Mouse (Mus musculus) midbrain, postnatal 0 days (tissue): ENCODE results near the gene Olfr1311. TPM values are rescaled to one million over a fixed set of nuclear protein-coding genes. Genes with fewer than 3 reads are reported as not detected.
"Not testable (repeated sequence)": the region's sequence is repeated elsewhere in the genome, so short reads cannot be mapped to it uniquely, and the experiment has no call there.

Source experiments
- ATAC-seq: fragments of 200-750 bp; cut with Nextera tagmentation; 2 replicates; pipeline ENCODE4 v1.8.0; 2017; ENCODE audit warnings: moderate number of reproducible peaks, mild to moderate bottlenecking, moderate TSS enrichment, moderate library complexity; ENCODE audit not compliant: low FRiP score
- DNase-seq: peaks from one replicate; pipeline ENCODE4 v3.0.0-alpha.2; 2015; ENCODE audit warnings: low spot score
- H3K27ac ChIP-seq: fragments of 300-500 bp; sonication (generic); 2 replicates; pipeline ENCODE4 v1.5.1; 2014; ENCODE audit warnings: low read depth, mild to moderate bottlenecking, low read length, mixed read lengths
- H3K27me3 ChIP-seq: fragments of 300-500 bp; sonication (generic); 2 replicates; pipeline ENCODE4 v1.6.1; 2014; ENCODE audit warnings: low read length, control low read depth, mixed read lengths; ENCODE audit not compliant: insufficient read depth
- H3K36me3 ChIP-seq: fragments of 300-500 bp; sonication (generic); 2 replicates; pipeline ENCODE4 v1.6.1; 2014; ENCODE audit warnings: low read length, control low read depth, mixed read lengths; ENCODE audit not compliant: insufficient read depth
- H3K4me1 ChIP-seq: fragments of 300-500 bp; sonication (generic); 2 replicates; pipeline ENCODE4 v1.6.1; 2014; ENCODE audit warnings: mild to moderate bottlenecking, control low read depth, antibody characterized with exemption, low read length, mixed read lengths; ENCODE audit not compliant: insufficient read depth
- H3K4me2 ChIP-seq: fragments of 300-500 bp; sonication (generic); 2 replicates; pipeline ENCODE4 v1.6.1; 2014; ENCODE audit warnings: low read depth, mild to moderate bottlenecking, low read length, mixed read lengths; ENCODE audit not compliant: poor library complexity, severe bottlenecking
- H3K4me3 ChIP-seq: fragments of 300-500 bp; sonication (generic); 2 replicates; pipeline ENCODE4 v1.5.1; 2014; ENCODE audit warnings: low read depth, mild to moderate bottlenecking, low read length, moderate library complexity
- H3K9ac ChIP-seq: fragments of 300-500 bp; sonication (generic); replicated peaks from 2 replicates; pipeline ENCODE4 v1.6.1; 2014; ENCODE audit warnings: mild to moderate bottlenecking, low read length, moderate library complexity, mixed read lengths; ENCODE audit not compliant: poor library complexity, severe bottlenecking
- H3K9me3 ChIP-seq: fragments of 300-500 bp; sonication (generic); 2 replicates; pipeline ENCODE4 v1.6.1; 2016; ENCODE audit warnings: low read length, control low read depth
- CTCF ChIP-seq: IDR thresholded peaks from 2 replicates; pipeline ENCODE4 v1.5.1; 2016; ENCODE audit warnings: antibody characterized with exemption, mild to moderate bottlenecking
- WGBS: fragments of 180-500 bp; shearing (Covaris S2); extraction: QIAGEN DNeasy Blood & Tissue Kit; methylation state at CpG from one replicate; pipeline ENCODE4 v1.1.7; 2014; 5-methylcytosine and 5-hydroxymethylcytosine counted together
- polyA plus RNA-seq: library from polyadenylated mRNA; unstranded; fragments of >200 nt; fragmentation: Nextera tagmentation; extraction: Ambion mirVana; gene quantifications from 2 replicates; pipeline ENCODE4 v1.2.1, GENCODE M21; 2015
- total RNA-seq: library from RNA; depleted of rRNA; stranded (reverse); fragments of >200 nt; gene quantifications from 2 replicates; pipeline ENCODE4 v1.2.3, GENCODE M21; 2014; rRNA removed

Olfr1311 gene
- not detected in 2 replicates for total RNA-seq
- polyA plus RNA-seq, result not detected in 2 replicates

GRCm38 (mm10) chr2:112024312-112024711 lies at the start of gene Olfr1311:
TSS of gene Olfr1311 (minus strand) at chr2:112024412.
- Histone ChIP-seq H3K36me3 (no peaks in the 10 kb centered on the region), H3K9me3 (no peaks in the 10 kb centered on the region), H3K4me1 (no peaks in the 10 kb centered on the region), H3K4me2 (no peak within 1 kb of the TSS), H3K4me3 (no peak within 1 kb of the TSS), H3K9ac (no peak within 1 kb of the TSS), H3K27ac (no peak within 1 kb of the TSS), H3K27me3 (no peaks in the 10 kb centered on the region)
- DNase-seq, result no peak
- ATAC-seq, result no peak
- 94% methylated on average over 2 of the region's 2 CpGs for WGBS
- TF ChIP-seq CTCF, result no peak

GRCm38 (mm10) chr2:112050138-112050537 lies 25.9 kb upstream of the Olfr1311 start, which contains the start of gene Olfr1312:
TSS of gene Olfr1312 (minus strand) at chr2:112050238.
- ATAC-seq, result no peak
- TF ChIP-seq CTCF, result no peak
- H3K4me3 ChIP-seq, result no peak within 1 kb of the TSS
- 24% methylated on average over 1 of the region's 1 CpGs for WGBS
- DNase-seq, result no peak
- no peaks in the 10 kb centered on the region for H3K27me3 ChIP-seq
- no peak within 1 kb of the TSS for H3K27ac ChIP-seq
- H3K9me3 ChIP-seq, result no peaks in the 10 kb centered on the region
- H3K4me2 ChIP-seq, result no peak within 1 kb of the TSS
- no peaks in the 10 kb centered on the region for H3K36me3 ChIP-seq
- no peak within 1 kb of the TSS for H3K9ac ChIP-seq
- H3K4me1 ChIP-seq, result no peaks in the 10 kb centered on the region

- H3K27ac ChIP-seq, ATAC-seq, H3K9me3 ChIP-seq, H3K4me1 ChIP-seq, DNase-seq, H3K36me3 ChIP-seq, H3K4me2 ChIP-seq, H3K9ac ChIP-seq, H3K4me3 ChIP-seq, H3K27me3 ChIP-seq: not testable (repeated sequence)
- WGBS, result 53% methylated on average over 6 of the region's 6 CpGs
These were observed 2.8 kb upstream of the Olfr1311 start for GRCm38 (mm10) chr2:112026971-112027370.

- WGBS, result 78% methylated on average over 3 of the region's 3 CpGs
- ATAC-seq, result no peak
- Histone ChIP-seq H3K36me3 (no peaks in the 10 kb centered on the region), H3K4me1 (no peaks in the 10 kb centered on the region), H3K9ac (no peak overlapping the region), H3K27me3 (no peaks in the 10 kb centered on the region), H3K9me3 (no peaks in the 10 kb centered on the region), H3K4me3 (no peak overlapping the region), H3K4me2 (no peak overlapping the region), H3K27ac (no peak overlapping the region)
- TF ChIP-seq CTCF, result no peak
- DNase-seq, result no peak
These were observed 9.3 kb downstream of the Olfr1311 start for GRCm38 (mm10) chr2:112014900-112015299.

GRCm38 (mm10) chr2:112012608-112013007 lies 11.6 kb downstream of the Olfr1311 start, which contains the start of gene Olfr1310:
TSS of gene Olfr1310 (minus strand) at chr2:112012708.
- Histone ChIP-seq H3K36me3 (no peaks in the 10 kb centered on the region), H3K9me3 (no peaks in the 10 kb centered on the region), H3K4me1 (no peaks in the 10 kb centered on the region), H3K4me3 (no peak within 1 kb of the TSS), H3K4me2 (no peak within 1 kb of the TSS), H3K27ac (no peak within 1 kb of the TSS), H3K27me3 (no peaks in the 10 kb centered on the region), H3K9ac (no peak within 1 kb of the TSS)
- no peak for ATAC-seq
- no peak for DNase-seq
- TF ChIP-seq CTCF, result no peak

GRCm38 (mm10) chr2:111990181-111990580 lies 34.0 kb downstream of the Olfr1311 start, which contains the start of gene Olfr1309:
TSS of gene Olfr1309 (minus strand) at chr2:111990281.
- no peak for TF ChIP-seq CTCF
- H3K27ac ChIP-seq, result no peak within 1 kb of the TSS
- ATAC-seq (no peak), DNase-seq (no peak)
- H3K4me1 ChIP-seq, result no peaks in the 10 kb centered on the region
- no peaks in the 10 kb centered on the region for H3K36me3 ChIP-seq
- no peaks in the 10 kb centered on the region for H3K27me3 ChIP-seq
- WGBS, result 67% methylated on average over 1 of the region's 1 CpGs
- H3K9me3 ChIP-seq, result no peaks in the 10 kb centered on the region
- no peak within 1 kb of the TSS for H3K9ac ChIP-seq
- H3K4me2 ChIP-seq, result no peak within 1 kb of the TSS
- H3K4me3 ChIP-seq, result no peak within 1 kb of the TSS

Other genes starting within 250 kb of the Olfr1311 start
- not detected in 2 replicates for gene Olfr1302, start 247.0 kb downstream of the Olfr1311 start, total RNA-seq
- not detected in 2 replicates for gene Olfr1302, start 247.0 kb downstream of the Olfr1311 start, polyA plus RNA-seq
- gene Olfr1303, start 204.1 kb downstream of the Olfr1311 start, total RNA-seq, result not detected in 2 replicates
- not detected in 2 replicates for gene Olfr1303, start 204.1 kb downstream of the Olfr1311 start, polyA plus RNA-seq
- gene Olfr1305, start 147.3 kb downstream of the Olfr1311 start, total RNA-seq, result 0.27 TPM in 1 of 2 replicates, not detected in the other
- not detected in 2 replicates for gene Olfr1305, start 147.3 kb downstream of the Olfr1311 start, polyA plus RNA-seq
- not detected in 2 replicates for gene Olfr1306, start 108.1 kb downstream of the Olfr1311 start, total RNA-seq
- gene Olfr1306, start 108.1 kb downstream of the Olfr1311 start, polyA plus RNA-seq, result not detected in 2 replicates
- 0.47 TPM in 1 of 2 replicates, not detected in the other for gene Olfr1307, start 75.0 kb downstream of the Olfr1311 start, total RNA-seq
- gene Olfr1307, start 75.0 kb downstream of the Olfr1311 start, polyA plus RNA-seq, result not detected in 2 replicates
- gene Olfr1308, start 59.5 kb downstream of the Olfr1311 start, total RNA-seq, result not detected in 2 replicates
- not detected in 2 replicates for gene Olfr1308, start 59.5 kb downstream of the Olfr1311 start, polyA plus RNA-seq
- not detected in 2 replicates for gene Olfr1309, start 34.1 kb downstream of the Olfr1311 start, total RNA-seq
- gene Olfr1309, start 34.1 kb downstream of the Olfr1311 start, polyA plus RNA-seq, result not detected in 2 replicates
- gene Olfr1310, start 11.7 kb downstream of the Olfr1311 start, total RNA-seq, result not detected in 2 replicates
- not detected in 2 replicates for gene Olfr1310, start 11.7 kb downstream of the Olfr1311 start, polyA plus RNA-seq
- gene Olfr1312, start 25.8 kb upstream of the Olfr1311 start, total RNA-seq, result not detected in 2 replicates
- gene Olfr1312, start 25.8 kb upstream of the Olfr1311 start, polyA plus RNA-seq, result not detected in 2 replicates
- gene Olfr1313, start 53.4 kb upstream of the Olfr1311 start, total RNA-seq, result not detected in 2 replicates
- gene Olfr1313, start 53.4 kb upstream of the Olfr1311 start, polyA plus RNA-seq, result not detected in 2 replicates
- gene Olfr1314, start 72.4 kb upstream of the Olfr1311 start, total RNA-seq, result not detected in 2 replicates
- not detected in 2 replicates for gene Olfr1314, start 72.4 kb upstream of the Olfr1311 start, polyA plus RNA-seq
- not detected in 2 replicates for gene Olfr1315-ps1, start 91.0 kb upstream of the Olfr1311 start, total RNA-seq
- not detected in 2 replicates for gene Olfr1315-ps1, start 91.0 kb upstream of the Olfr1311 start, polyA plus RNA-seq
- gene Olfr1316, start 110.6 kb upstream of the Olfr1311 start, total RNA-seq, result 0.16 TPM in 1 of 2 replicates, not detected in the other
- not detected in 2 replicates for gene Olfr1316, start 110.6 kb upstream of the Olfr1311 start, polyA plus RNA-seq
- gene Olfr1317, start 115.9 kb upstream of the Olfr1311 start, total RNA-seq, result not detected in 2 replicates
- not detected in 2 replicates for gene Olfr1317, start 115.9 kb upstream of the Olfr1311 start, polyA plus RNA-seq
- gene Olfr1318, start 129.8 kb upstream of the Olfr1311 start, total RNA-seq, result not detected in 2 replicates
- 0.05 TPM in 1 of 2 replicates, not detected in the other for gene Olfr1318, start 129.8 kb upstream of the Olfr1311 start, polyA plus RNA-seq
- 23.3 and 37.2 TPM in 2 replicates for gene Lpcat4, start 215.1 kb upstream of the Olfr1311 start, total RNA-seq
- 20.2 and 21.6 TPM in 2 replicates for gene Lpcat4, start 215.1 kb upstream of the Olfr1311 start, polyA plus RNA-seq
- gene Nutm1, start 234.9 kb upstream of the Olfr1311 start, total RNA-seq, result not detected in 2 replicates
- 0.06 and 0.09 TPM in 2 replicates for gene Nutm1, start 234.9 kb upstream of the Olfr1311 start, polyA plus RNA-seq
- gene Nop10, start 237.5 kb upstream of the Olfr1311 start, total RNA-seq, result 75.7 and 111 TPM in 2 replicates
- 151 and 158 TPM in 2 replicates for gene Nop10, start 237.5 kb upstream of the Olfr1311 start, polyA plus RNA-seq
- 69.7 and 81.6 TPM in 2 replicates for gene Slc12a6, start 241.4 kb upstream of the Olfr1311 start, total RNA-seq
- 13.3 and 14.1 TPM in 2 replicates for gene Slc12a6, start 241.4 kb upstream of the Olfr1311 start, polyA plus RNA-seq
- 2.3 and 2.5 TPM in 2 replicates for gene Gm21985, start 241.9 kb upstream of the Olfr1311 start, total RNA-seq
- gene Gm21985, start 241.9 kb upstream of the Olfr1311 start, polyA plus RNA-seq, result not detected in 2 replicates